Mouse (Mus musculus): Measurements from ENCODE around the gene Akna. TPM values are rescaled to one million over a fixed set of nuclear protein-coding genes. Genes with fewer than 3 reads are reported as not detected.

Gene Akna
- total and polyA plus RNA-seq, 3 experiments = 6.5 to 37.5 (median 28.0) TPM

- H3K4me2 ChIP-seq (ENCODE audit: insufficient read depth, low read depth, poor library complexity, severe bottlenecking) = no peak overlapping the region
- peak; percentile 20 for DNase-seq (ENCODE audit: extremely low read depth)
- no peak overlapping the region for H3K4me3 ChIP-seq (replicated peaks in 1 of 3; ENCODE audit: low read depth in 2 of 3, low read length in 2 of 3, poor library complexity in 1 of 3)
- in situ Hi-C loops (cut with MboI; ENCODE audit: low pct_ligation_motif_present, low pct_unique_long_range_greater_than_20kb, low sequenced_read_pairs) = no loop called here
- H3K79me2 ChIP-seq (replicated peaks; ENCODE audit: control insufficient read depth, extremely low read depth, insufficient read depth, poor library complexity, severe bottlenecking) = no peaks in the 10 kb centered on the region
- peak overlapping the region; percentile 24; the same call in 1 of the 2 replicates for H3K27ac ChIP-seq (ENCODE audit: insufficient read depth, low read depth)
- peak overlapping the region; percentile 4; the same call in 1 of the 2 replicates for H3K9ac ChIP-seq (ENCODE audit: insufficient read depth, low read depth)
- no peaks in the 10 kb centered on the region for H3K36me3 ChIP-seq (replicated peaks in 1 of 2; ENCODE audit: control insufficient read depth in 1 of 2, insufficient read depth in 1 of 2, low read length in 1 of 2)
- H3K27me3 ChIP-seq (replicated peaks) = peaks cover 4% of the 10 kb centered on the region
- peaks cover 25 to 33% of the 10 kb centered on the region in 2 experiments for H3K4me1 ChIP-seq (ENCODE audit: control insufficient read depth in 1 of 2, insufficient read depth in 2 of 2)
- TF ChIP-seq KAT2A (IDR thresholded peaks at IDR 0.05; ENCODE audit: insufficient replicate concordance, low read length) (no peak), GABPA (IDR thresholded peaks at IDR 0.05; ENCODE audit: insufficient replicate concordance, low read depth, low read length) (no peak), BHLHE40 (IDR thresholded peaks at IDR 0.05; ENCODE audit: low read depth, low read length) (no peak), HCFC1 (IDR thresholded peaks at IDR 0.05; ENCODE audit: low read depth, low read length) (no peak), UBTF (IDR thresholded peaks at IDR 0.05; ENCODE audit: low read depth, low read length) (no peak), MAFK (IDR thresholded peaks at IDR 0.05; ENCODE audit: insufficient replicate concordance, low read length) (no peak), JUND (conservative IDR thresholded peaks at IDR 0.05; ENCODE audit: low read depth, low read length) (no peak), NELFE (IDR thresholded peaks at IDR 0.05; ENCODE audit: low read depth, low read length) (no peak), MEF2A (IDR thresholded peaks at IDR 0.05; ENCODE audit: borderline replicate concordance, low read depth, low read length) (0 out of 2 replicates have a peak, but pooled peaks have one; percentile 11), TBP (conservative IDR thresholded peaks at IDR 0.05; ENCODE audit: low read depth, low read length) (peak; percentile 64), POLR2AphosphoS2 (IDR thresholded peaks at IDR 0.05; ENCODE audit: low read depth, low read length) (no peak), CHD1 (IDR thresholded peaks at IDR 0.05; ENCODE audit: low read depth, low read length) (peak; percentile 95), MYC (IDR thresholded peaks at IDR 0.05; ENCODE audit: low read depth, low read length) (no peak), JUN (IDR thresholded peaks at IDR 0.05; ENCODE audit: insufficient read depth, low read depth, low read length) (no peak), IRF4 (IDR thresholded peaks at IDR 0.05; ENCODE audit: low read depth, low read length) (peak; percentile 51; the same call in 1 of the 2 replicates), PAX5 (IDR thresholded peaks at IDR 0.05; ENCODE audit: low read length) (no peak), EP300 (IDR thresholded peaks at IDR 0.05; ENCODE audit: low read length) (no peak), RCOR1 (conservative IDR thresholded peaks at IDR 0.05; ENCODE audit: low read depth, low read length) (no peak), SIN3A (IDR thresholded peaks at IDR 0.05; ENCODE audit: low read length) (no peak)
- H3K9me3 ChIP-seq (replicated peaks; ENCODE audit: low read length) = no peaks in the 10 kb centered on the region
- dilution Hi-C loops (cut with MboI; ENCODE audit: extremely low pct_ligation_motif_present, extremely low pct_unique_long_range_greater_than_20kb, low sequenced_read_pairs) = no loop called here
These were observed 59.5 kb downstream of the Akna start for GRCm38 (mm10) chr4:63343608-63344007.

- Histone ChIP-seq H3K27ac (ENCODE audit: insufficient read depth, low read depth) (no peak overlapping the region), H3K36me3 (replicated peaks in 1 of 2; ENCODE audit: control insufficient read depth in 1 of 2, insufficient read depth in 1 of 2, low read length in 1 of 2) (no peaks in the 10 kb centered on the region), H3K4me2 (ENCODE audit: insufficient read depth, low read depth, poor library complexity, severe bottlenecking) (no peak overlapping the region), H3K9me3 (replicated peaks; ENCODE audit: low read length) (no peaks in the 10 kb centered on the region), H3K27me3 (replicated peaks) (peaks cover 6% of the 10 kb centered on the region), H3K4me1 (ENCODE audit: control insufficient read depth in 1 of 2, insufficient read depth in 2 of 2) (peaks cover 25 to 33% of the 10 kb centered on the region in 2 experiments), H3K79me2 (replicated peaks; ENCODE audit: control insufficient read depth, extremely low read depth, insufficient read depth, poor library complexity, severe bottlenecking) (no peaks in the 10 kb centered on the region), H3K4me3 (replicated peaks in 1 of 3; ENCODE audit: low read depth in 2 of 3, low read length in 2 of 3, poor library complexity in 1 of 3) (no peak overlapping the region), H3K9ac (ENCODE audit: insufficient read depth, low read depth) (no peak overlapping the region)
- peak; percentile 43 for DNase-seq (ENCODE audit: extremely low read depth)
- no peak for TF ChIP-seq MAFK (IDR thresholded peaks at IDR 0.05; ENCODE audit: insufficient replicate concordance, low read length)
- no peak for TF ChIP-seq ZC3H11A (IDR thresholded peaks at IDR 0.05; ENCODE audit: low read depth, low read length)
- TF ChIP-seq BHLHE40 (IDR thresholded peaks at IDR 0.05; ENCODE audit: low read depth, low read length) = peak; percentile 49; the same call in 1 of the 2 replicates
- TF ChIP-seq ZMIZ1 (IDR thresholded peaks at IDR 0.05; ENCODE audit: low read depth, low read length) = no peak
- no peak for TF ChIP-seq PAX5 (IDR thresholded peaks at IDR 0.05; ENCODE audit: low read length)
- TF ChIP-seq NRF1 (IDR thresholded peaks at IDR 0.05; ENCODE audit: low read depth, low read length) = no peak
- no peak for TF ChIP-seq MEF2A (IDR thresholded peaks at IDR 0.05; ENCODE audit: borderline replicate concordance, low read depth, low read length)
- TF ChIP-seq JUND (conservative IDR thresholded peaks at IDR 0.05; ENCODE audit: low read depth, low read length) = no peak
- no peak for TF ChIP-seq POLR2A (IDR thresholded peaks at IDR 0.05; ENCODE audit: low read depth, low read length)
- TF ChIP-seq MAX (IDR thresholded peaks at IDR 0.05; ENCODE audit: low read length) = peak; percentile 19; the same call in 1 of the 2 replicates
- peak; percentile 6; the same call in 1 of the 2 replicates for TF ChIP-seq USF1 (IDR thresholded peaks at IDR 0.05; ENCODE audit: low read depth, low read length)
- in situ Hi-C loops (cut with MboI; ENCODE audit: low pct_ligation_motif_present, low pct_unique_long_range_greater_than_20kb, low sequenced_read_pairs) (no loop called here), dilution Hi-C loops (cut with MboI; ENCODE audit: extremely low pct_ligation_motif_present, extremely low pct_unique_long_range_greater_than_20kb, low sequenced_read_pairs) (no loop called here)
These were observed 60.7 kb downstream of the Akna start for GRCm38 (mm10) chr4:63342491-63342890.

Measured in CH12.LX (cell line).